Mouse (Mus musculus): Measurements from ENCODE around the gene Ephx4.
"Not testable (repeated sequence)": the region's sequence is repeated elsewhere in the genome, so short reads cannot be mapped to it uniquely, and the experiment has no call there.

Ephx4 gene

DNA sequence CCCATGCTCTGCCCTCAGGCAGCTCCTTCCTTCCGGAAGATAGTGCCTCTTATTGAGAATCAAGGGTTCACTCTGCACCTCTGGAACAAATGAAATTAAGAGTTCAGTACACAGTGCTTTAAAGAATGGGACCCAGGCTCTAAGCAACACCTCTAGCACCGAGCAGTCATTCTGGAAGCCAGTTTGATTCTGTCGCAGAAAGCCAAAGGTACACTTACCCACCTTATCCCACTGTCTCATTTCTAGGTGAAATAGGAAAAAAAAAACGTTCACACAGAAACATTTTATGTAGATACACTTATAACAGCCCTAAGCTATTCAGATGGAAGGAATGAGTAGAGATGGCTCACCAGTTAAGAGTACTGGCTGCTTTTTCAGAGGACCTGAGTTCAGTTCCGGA is at the start of gene Ephx4:
Ephx4 (plus strand) TSS at position 301 of the 400 bp plus-strand sequence.
- no peak for DNase-seq (ENCODE audit: low spot score in 2 of 2)

DNA sequence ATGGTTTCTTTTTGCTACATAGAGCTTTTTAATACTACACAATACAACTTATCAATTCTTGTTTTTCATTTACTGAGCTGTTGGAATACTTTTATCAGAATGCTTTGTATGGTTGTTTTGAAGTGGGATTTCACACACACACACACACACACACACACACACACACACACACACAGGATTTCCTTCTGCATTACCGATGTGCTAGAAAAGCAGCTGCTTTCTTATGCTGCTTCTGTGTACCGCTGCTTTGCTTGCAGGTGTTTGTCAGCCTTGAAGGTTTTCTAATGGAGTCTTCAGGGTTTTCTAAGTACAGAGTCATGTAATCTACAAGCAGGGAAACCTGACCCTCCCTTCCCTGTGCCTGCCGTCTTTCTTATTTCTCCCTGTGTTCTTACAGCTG is 48.6 kb upstream of the Ephx4 start:
- DNase-seq (ENCODE audit: low spot score in 2 of 2) = no peak

DNA sequence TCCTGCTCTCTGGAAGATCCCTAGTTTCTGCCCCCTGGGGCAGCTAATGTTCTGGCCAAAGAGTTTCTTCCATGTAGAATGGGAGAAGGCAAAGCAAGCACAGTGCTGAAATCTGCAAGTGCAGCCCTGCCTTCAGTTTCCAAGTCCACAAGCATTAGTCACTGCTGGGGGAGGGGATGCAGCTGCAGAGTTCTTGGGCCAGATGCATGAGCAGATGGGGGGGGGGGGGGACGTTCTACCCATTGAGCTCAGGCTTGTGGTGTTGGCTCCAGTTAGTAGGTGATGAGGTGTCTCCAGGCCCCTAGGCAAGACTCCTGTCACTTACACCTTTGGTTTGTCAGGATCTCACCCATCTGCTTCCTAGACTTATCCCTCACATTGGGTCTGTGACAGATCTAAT is 46.7 kb upstream of the Ephx4 start:
- no peak for DNase-seq (ENCODE audit: low spot score in 2 of 2)

DNA sequence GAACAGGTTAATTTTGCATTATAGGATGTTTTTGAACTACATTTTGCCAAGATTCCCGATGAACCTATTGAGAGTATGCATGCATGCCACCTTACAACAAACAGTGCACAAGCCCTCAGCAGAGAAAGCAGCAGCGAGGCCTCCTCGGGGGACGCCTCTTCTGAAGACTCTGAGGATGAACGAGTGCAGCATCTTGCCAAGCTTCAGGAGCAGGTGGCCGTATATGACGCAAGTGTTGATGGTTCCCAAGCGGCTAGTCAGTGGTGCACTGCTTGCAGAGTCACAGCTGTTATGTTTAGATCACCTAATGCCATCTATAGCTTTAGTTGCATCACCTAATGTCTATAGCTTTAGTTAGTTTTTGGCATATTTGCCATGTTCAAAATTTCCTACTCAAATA is 44.8 kb upstream of the Ephx4 start:
- no peak for DNase-seq (ENCODE audit: low spot score in 2 of 2)

DNA sequence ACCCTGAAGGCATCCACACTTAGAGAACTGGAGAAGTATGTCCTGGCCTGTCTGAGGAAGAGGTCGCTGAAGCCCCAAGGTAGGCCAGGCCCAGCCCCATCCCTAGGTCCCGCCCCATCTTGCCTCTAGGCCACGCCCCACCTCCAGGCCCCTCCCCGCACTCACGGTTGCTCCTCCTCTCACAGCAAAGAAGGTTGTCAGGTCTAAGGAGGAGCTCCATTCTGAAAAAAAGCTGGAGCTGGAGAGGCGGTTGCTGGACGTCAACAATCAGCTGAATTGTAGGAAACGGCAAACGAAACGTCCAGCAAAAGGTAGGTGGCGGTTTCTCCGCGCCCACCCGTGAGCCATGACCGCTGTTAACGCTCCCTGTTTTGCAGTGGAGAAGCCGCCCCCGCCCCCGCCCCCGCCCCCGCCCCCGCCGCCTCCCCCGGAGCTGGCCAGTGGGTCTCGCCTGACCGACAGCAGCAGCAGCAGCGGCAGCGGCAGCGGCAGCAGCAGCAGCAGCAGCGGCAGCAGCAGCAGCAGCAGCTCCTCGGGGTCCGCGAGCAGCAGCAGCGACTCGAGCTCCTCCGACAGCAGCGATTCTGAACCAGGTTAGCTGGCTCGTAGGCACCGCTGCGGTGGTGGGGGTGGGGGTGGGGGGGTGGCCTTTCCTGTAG is 43.0 kb upstream of the Ephx4 start:
- DNase-seq (ENCODE audit: low spot score in 2 of 2) = peak; percentile 88 to 89

DNA sequence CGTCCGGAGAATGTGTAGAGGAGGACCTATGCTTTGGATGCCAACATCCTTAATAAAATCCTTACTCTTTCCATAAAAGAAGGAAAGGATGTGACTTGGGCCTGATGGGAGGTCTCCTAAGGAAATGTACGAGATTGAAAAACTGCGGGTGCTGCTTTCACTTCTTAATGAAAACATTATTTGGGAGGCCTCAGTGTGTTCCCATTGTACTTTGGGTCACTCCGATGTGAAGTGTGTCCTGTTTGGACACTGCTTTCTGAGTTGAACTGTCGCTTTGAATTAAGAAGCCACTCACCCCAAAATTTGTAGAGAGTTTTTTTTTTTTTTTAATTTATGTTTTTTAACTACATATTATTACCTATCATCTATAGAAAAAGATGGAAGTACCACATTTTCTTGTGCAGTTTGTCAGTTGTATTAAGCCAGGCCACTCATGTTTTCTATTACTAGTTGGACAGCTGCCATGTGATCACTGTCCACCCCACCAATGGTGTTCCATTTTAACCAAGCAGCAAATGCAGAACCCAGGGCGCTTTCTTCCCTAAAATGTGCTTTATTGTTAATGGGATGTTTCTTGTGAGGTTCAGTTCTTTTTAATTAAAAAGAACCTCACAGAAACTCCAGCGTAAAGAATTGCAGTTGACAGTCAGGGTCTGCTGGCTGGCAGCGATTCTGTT is 42.3 kb upstream of the Ephx4 start:
- no peak for DNase-seq (ENCODE audit: low spot score in 2 of 2)

DNA sequence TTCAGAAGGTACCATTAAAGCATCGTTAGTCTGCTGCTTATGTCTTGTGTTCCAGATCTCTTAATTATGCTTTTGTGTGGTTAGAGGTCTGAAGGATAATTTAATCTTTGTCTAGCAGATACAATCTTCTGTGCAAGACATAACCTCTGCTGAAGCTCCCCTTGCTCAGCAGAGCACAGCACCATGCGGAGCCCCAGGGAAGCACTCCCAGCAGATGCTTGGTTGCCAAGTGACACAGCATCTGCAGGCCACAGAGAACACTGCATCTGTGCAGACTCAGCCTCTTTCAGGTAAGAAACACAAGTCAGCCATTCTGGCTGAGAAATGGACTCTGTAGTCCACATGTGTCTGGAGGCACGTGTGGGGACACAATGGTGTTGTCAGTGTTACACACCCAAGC is 32.5 kb upstream of the Ephx4 start:
- DNase-seq (ENCODE audit: low spot score in 2 of 2) = no peak

DNA sequence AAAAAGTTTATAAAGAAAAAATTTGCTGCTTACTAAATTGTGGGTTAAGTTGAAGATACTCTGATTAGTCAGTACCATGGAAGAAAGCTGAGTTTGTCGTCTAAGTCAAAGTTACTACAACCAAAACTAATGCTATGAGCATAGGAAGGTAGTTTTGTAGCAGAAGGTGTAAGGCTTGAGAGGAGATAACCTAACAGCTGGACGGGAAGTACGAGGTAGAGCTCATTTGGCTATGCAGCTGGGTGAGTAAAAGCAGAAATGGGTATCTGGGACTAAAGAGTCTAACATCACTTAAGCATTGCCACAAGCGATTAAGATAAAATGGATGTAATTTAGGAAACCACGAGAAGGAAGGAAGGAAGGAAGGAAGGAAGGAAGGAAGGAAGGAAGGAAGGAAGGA is 31.2 kb upstream of the Ephx4 start:
- DNase-seq (ENCODE audit: low spot score in 2 of 2) = no peak

DNA sequence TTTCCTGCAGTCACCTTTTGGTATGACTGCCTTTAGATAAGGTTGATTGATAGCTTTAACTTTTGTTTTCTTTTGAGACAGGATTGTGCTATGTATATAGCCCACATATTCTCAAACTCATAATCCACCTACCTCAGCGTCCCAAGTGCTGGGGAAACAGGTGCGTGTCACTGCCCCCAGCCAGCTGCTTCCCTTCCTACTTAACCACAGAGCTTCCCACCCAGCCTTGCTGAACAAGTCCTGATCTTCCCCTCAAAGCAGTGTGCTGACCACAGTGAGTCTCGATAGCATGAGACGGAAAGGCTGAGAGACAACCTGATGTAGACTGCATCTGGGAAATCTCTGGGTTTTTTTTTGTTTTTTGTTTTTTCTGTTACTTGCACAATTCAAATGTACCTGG is 29.3 kb upstream of the Ephx4 start:
- no peak for DNase-seq (ENCODE audit: low spot score in 2 of 2)

DNA sequence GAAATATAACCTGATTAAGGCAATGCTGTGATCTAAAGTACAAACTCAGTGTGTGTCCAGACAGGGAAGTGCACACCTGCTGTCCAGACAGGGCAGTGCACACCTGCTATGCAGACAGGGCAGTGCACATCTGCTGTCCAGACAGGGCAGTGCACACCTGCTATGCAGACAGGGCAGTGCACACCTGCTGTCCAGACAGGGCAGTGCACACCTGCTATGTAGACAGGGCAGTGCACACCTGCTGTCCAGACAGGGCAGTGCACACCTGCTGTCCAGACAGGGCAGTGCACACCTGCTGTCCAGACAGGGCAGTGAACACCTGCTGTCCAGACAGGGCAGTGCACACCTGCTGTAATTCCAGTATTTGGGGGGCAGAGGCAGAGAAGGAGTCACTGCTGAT is 16.1 kb upstream of the Ephx4 start:
- not testable (repeated sequence) for DNase-seq (ENCODE audit: low spot score in 2 of 2)

DNA sequence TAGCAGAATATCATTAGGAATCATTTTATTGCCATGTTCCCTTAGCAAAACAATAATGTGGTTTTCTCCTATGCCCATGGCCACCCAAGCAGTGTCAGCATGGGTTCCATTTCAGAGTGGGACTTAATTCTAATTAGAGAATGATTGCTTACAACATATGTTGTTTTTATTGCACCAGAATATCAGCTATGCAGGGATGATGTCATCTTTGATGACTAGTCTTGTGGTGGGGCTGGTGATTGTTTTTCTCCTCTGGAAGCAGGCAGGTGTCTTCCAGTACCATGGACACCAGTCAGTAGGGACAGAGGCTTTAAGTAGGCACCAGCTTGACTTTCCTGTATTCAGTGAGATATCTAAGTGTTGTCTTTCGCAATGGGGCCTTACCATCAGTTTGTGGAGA is 14.7 kb upstream of the Ephx4 start:
- no peak for DNase-seq (ENCODE audit: low spot score in 2 of 2)

DNA sequence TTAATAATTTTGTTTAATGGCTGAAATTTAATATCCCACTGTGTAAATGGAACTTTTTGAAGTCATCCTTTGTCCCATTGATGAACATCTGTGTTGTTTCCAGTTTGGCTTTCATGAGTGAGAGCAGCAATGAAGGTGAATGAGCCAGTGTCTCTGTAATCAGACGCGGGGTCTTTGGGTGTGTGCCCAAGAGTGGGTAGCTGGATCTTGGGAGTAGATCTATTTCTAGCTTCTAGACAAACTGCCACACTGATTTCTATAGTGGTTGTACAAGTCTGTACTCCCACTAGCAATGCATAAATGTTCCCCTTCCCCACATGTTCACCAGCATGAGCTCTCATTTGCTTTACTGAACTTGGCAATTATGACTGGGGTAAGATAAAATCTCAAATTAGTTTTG is 13.2 kb upstream of the Ephx4 start:
- no peak for DNase-seq (ENCODE audit: low spot score in 2 of 2)

DNA sequence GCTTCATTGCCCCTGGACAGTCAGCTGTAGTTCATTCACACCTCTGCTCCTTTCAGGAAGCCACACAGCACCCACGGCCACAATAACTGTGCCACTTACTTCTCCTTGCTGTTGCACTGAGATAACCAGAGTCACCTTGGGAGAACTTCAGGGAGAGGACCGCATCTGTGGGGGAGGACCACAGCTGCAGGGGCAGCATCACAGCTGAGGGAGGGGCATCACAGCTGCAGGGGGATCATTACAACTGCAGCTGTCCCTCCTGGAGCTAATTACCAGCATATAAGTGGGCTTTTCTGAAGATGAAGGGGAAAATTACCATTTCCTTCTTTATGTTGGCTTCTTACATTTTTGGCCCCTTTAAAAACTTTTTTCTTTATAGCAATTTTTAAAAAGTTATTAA is 8.1 kb upstream of the Ephx4 start:
- no peak for DNase-seq (ENCODE audit: low spot score in 2 of 2)

DNA sequence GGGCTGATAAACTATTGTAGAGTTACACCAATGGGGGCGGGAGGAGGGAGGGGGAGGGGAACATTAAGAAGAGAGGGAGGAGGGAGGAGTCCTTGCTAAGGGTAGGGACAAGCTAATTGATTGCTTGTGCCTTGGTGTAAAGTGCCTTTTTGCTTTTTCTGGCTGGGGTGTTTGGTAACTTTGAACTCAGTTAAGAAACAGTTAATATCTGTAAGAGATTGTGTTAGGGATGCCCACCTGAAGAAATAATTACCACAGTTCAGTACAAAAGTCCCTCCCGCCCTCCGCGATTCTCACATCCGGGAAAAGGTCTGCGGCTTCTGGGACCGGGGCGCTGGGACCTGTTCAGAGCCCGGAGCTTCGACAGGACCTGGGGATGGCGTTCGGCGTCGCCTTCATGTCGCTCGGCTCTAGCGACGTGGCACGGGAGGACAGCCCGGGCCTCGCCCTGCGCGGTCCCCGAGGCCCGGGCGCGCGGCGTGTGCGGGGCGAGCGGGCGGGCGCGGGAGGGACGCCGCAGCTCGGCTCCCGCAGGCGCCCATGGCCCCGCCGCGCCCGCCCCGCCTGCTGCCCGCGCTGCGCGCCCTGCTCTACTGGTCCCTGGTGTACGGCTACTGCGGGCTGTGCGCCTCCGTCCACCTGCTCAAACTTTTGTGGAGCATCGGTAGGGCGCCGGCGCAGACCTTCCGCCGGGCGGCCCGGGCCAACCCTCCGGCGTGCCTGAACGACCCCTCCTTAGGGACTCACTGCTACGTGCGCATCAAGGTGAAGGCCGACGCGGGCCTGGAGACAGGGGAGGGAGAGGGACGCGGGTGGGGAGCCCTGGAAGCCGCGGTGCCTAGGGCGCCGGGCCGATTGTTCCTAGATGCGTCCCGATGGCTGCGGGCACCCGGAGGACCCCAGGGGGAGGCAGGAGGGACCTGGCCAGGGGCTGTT is 743 bp downstream of the Ephx4 start:
- peak in 1 of 2 experiments; percentile 2 for DNase-seq (ENCODE audit: low spot score in 2 of 2)

DNA sequence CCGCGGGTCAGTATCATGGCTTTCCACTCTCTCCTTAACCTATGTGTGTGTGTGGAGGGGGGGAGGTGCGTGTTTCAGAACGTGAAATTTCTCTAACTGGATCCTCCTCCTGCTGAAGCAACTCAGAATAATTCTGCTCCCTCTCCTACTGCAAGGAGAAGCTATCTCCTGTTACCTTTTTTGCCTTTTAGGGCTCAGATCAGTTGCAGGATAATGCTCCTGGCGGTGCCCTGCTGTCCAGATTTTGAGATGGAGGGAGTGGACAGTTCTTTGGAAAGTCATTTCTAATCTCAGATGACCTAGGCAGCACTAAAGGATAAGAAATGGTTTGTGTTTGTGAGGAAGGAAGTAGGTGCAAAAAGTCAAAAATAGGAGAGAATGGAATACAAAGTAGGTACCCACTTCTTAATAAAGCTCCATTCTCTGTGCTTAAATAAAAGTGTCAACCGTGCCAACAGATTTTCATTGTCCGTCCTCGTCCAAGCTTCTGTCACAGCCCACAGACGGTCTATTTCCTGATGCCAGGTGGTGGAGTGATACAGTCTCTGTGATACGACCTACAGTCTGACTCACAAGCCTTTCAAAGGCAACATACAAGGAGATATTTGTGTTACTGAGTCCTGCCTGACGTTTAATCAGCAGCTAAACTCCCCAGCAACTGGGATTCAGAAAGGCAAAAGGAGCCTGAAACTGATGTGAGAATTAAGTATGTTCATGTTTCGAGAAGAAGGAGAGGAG is 1.6 kb downstream of the Ephx4 start:
- DNase-seq (ENCODE audit: low spot score in 2 of 2) = no peak

DNA sequence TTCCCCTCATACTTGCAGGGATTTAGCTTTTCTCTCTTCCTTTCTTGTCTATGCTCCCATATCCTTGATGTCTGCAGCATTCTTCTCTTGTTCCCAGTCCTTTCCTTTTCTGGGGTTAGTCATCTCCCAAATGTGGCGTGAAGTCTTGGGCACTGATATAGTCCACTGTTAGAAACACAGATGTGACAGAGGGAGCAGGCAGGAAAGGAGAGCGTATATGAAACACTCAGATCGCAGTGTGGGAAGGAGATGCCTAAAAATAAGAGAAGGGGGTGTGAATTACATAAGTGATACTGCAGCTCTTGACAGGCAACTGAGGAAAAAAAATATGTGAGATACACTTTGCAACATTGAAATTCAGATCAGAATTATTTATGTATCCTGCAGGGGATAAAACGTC is 2.8 kb downstream of the Ephx4 start:
- DNase-seq (ENCODE audit: low spot score in 2 of 2) = no peak

DNA sequence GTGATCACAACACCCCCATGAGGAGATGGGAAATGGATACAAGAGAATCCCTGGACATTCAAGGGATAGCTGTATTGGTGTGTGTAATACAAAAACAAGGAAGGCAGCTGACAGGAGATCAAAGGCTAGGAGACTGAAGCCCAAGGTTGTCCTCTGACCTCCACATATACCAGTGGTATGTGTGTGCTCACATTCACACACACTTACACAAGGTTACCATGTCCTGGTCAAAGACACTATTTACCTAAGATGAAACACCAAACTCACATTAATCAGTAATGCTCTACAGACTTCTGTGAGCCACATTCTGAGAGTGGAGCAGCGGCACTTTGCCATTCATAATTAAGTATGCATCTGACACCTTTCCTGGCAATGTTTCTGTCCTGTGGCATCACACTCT is 7.8 kb downstream of the Ephx4 start:
- DNase-seq (ENCODE audit: low spot score in 2 of 2) = no peak

DNA sequence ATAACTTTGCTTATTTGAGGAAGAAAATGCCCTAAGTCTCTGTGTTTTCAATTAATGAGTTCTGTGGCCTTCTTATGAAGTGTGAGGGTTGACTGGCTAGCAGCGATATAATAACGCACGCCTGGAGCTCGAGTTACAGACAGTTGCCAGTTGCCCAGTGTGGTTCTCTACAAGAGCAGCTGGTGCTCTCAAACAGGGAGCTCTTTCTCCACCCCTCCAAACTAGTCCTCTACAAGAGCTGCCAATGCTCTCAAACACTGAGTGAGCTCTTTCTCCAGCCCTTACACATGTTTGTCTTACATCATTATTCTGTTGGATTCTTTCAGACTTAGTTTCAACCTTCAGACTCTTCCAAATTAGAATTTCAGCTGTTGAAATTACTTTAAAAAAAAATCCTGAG is 8.8 kb downstream of the Ephx4 start:
- DNase-seq (ENCODE audit: low spot score in 2 of 2) = no peak

DNA sequence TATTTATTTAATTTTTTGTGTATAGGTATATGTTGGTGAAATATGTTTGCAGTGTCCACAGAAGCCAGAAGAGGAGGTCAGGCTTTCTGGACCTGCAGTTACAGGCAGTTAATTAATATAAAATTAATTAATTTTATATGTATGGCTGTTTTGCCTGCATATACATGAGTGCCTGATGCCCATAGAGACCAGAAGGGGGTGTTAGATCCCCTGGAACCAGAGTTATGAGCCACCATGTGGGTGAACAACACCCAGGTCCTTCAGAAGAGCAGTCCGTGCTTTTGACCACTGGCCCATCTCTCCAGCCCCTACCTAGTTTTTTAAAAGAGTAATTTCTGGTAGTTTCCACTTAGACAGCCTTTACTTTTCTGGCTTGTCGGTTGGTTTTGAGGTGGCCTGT is 9.7 kb downstream of the Ephx4 start:
- DNase-seq (ENCODE audit: low spot score in 2 of 2) = no peak

DNA sequence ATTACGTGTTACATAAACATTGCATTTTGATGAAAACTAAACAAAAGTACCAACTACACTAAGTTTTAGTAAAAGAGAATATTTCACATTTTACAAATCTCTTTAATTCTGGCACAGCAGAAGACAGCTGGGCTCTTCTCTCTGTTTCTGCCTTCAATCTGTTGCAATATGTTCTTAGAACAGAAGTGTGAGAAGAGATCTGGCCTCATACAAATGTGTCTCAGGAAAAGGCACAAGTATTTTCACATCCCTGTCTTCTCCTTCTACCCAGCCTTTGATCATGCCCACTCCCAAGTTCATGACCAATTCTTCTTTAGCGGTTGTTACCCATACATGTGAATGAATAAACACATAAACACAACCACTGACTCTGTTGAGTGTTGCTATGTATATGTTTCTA is 12.6 kb downstream of the Ephx4 start:
- no peak for DNase-seq (ENCODE audit: low spot score in 2 of 2)

DNA sequence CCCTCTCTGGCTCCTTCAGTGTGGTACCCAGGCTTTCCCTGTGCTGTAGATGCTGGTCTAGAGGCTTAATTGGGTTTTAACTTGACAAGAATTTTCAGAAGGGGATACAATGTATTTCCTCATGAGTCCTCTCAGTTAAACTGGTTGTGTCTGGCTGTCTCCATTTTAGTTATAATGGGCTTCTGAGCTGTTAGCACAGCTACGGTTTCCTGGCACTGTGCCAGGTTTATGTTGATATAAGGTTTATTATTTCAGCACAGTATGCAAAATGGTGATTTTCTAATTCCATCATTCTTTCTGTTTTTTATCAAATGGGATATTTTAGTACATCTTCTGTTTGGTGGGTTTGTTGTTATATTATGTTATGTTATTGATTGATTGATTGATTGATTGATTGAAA is 19.1 kb downstream of the Ephx4 start:
- DNase-seq (ENCODE audit: low spot score in 2 of 2) = no peak

DNA sequence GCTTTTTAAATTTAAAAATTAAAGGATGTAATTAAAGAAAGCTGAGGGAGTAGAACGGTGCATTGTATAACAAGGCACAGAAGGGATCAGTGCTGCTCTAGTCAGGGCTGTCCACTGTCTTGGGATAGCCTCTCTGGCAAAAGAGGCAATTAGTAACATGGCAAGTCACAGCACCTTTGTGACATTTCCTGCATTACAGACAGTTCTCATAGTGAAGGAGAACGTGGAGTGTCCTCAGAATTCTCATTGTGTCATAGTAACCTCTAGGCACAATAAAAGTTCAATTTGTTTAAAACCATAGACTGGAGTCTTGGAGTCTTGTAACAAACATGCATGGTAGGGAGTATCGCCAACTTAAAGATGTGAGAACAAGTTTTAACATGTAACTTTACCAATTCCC is 28.7 kb downstream of the Ephx4 start, which contains the start of gene Lpcat2b:
Lpcat2b (plus strand) TSS at position 301 of the 400 bp plus-strand sequence.
- no peak for DNase-seq (ENCODE audit: low spot score in 2 of 2)
